Mouse (Mus musculus) brain, embryonic 14.5 days (tissue): Measurements from ENCODE around the gene Sel1l3.

ENCODE experiments used
- CTCF ChIP-seq: fragments of 200-500 bp; IDR thresholded peaks from 2 replicates; pipeline ENCODE4 v1.5.1; 2012; ENCODE audit warnings: inconsistent platforms, mild to moderate bottlenecking, moderate library complexity, borderline replicate concordance; ENCODE audit not compliant: insufficient read depth, insufficient read length; ENCODE audit errors: extremely low read depth
- POLR2A ChIP-seq: fragments of 200-500 bp; IDR thresholded peaks from 2 replicates; pipeline ENCODE4 v1.6.1; 2012; ENCODE audit warnings: mild to moderate bottlenecking, inconsistent platforms, borderline replicate concordance; ENCODE audit not compliant: poor library complexity, insufficient read depth, insufficient read length, severe bottlenecking; ENCODE audit errors: extremely low read depth

GRCm38 (mm10) chr5:53110225-53110624, 103.5 kb downstream of the Sel1l3 start:
- TF ChIP-seq CTCF (no peak), POLR2A (no peak)
